Mouse (Mus musculus): ENCODE measurements around the gene Acsl6. TPM values are rescaled to one million over a fixed set of nuclear protein-coding genes. Genes with fewer than 3 reads are reported as not detected.

The Acsl6 gene
- polyA plus RNA-seq, 1 experiment from 2014 or later = 1.5 TPM

- Histone ChIP-seq H3K9me3 (replicated peaks; ENCODE audit: control insufficient read depth, low read length) (no peaks in the 10 kb centered on the region), H3K27me3 (ENCODE audit: control insufficient read depth, insufficient read depth, low read length) (no peaks in the 10 kb centered on the region), H3K4me1 (ENCODE audit: control insufficient read depth, insufficient read depth, low read length) (peaks cover 23% of the 10 kb centered on the region), H3K36me3 (ENCODE audit: control insufficient read depth, insufficient read depth, low read length) (no peaks in the 10 kb centered on the region), H3K4me3 (ENCODE audit: low read depth, low read length) (no peak overlapping the region), H3K9ac (ENCODE audit: low read depth, low read length) (no peak overlapping the region), H3K4me2 (no peak overlapping the region), H3K27ac (ENCODE audit: low read depth, low read length) (peak overlapping the region; percentile 31)
- ATAC-seq (replicated peaks; ENCODE audit: insufficient number of reproducible peaks, low FRiP score, low TSS enrichment) = no peak
- 36% methylated on average over 7 of the region's 7 CpGs for WGBS (ENCODE audit: insufficient replicate concordance)
Measured at GRCm38 (mm10) chr11:54313391-54314360, 10.1 kb downstream of the Acsl6 start.

- Histone ChIP-seq H3K36me3 (ENCODE audit: control insufficient read depth, insufficient read depth, low read length) (no peaks in the 10 kb centered on the region), H3K9ac (ENCODE audit: low read depth, low read length) (no peak overlapping the region), H3K27me3 (ENCODE audit: control insufficient read depth, insufficient read depth, low read length) (no peaks in the 10 kb centered on the region), H3K4me3 (ENCODE audit: low read depth, low read length) (no peak overlapping the region), H3K4me2 (no peak overlapping the region), H3K27ac (ENCODE audit: low read depth, low read length) (no peak overlapping the region), H3K4me1 (ENCODE audit: control insufficient read depth, insufficient read depth, low read length) (peaks cover 23% of the 10 kb centered on the region), H3K9me3 (replicated peaks; ENCODE audit: control insufficient read depth, low read length) (no peaks in the 10 kb centered on the region)
- WGBS (ENCODE audit: insufficient replicate concordance) = 9% methylated on average over 3 of the region's 3 CpGs
- no peak for ATAC-seq (replicated peaks; ENCODE audit: insufficient number of reproducible peaks, low FRiP score, low TSS enrichment)
Measured at GRCm38 (mm10) chr11:54314740-54315139, 11.1 kb downstream of the Acsl6 start.

- H3K27ac ChIP-seq (ENCODE audit: low read depth, low read length) = no peak overlapping the region
- WGBS (ENCODE audit: insufficient replicate concordance) = 80% methylated on average over 5 of the region's 5 CpGs
- H3K4me1 ChIP-seq (ENCODE audit: control insufficient read depth, insufficient read depth, low read length) = peaks cover 23% of the 10 kb centered on the region
- H3K4me3 ChIP-seq (ENCODE audit: low read depth, low read length) = no peak overlapping the region
- no peaks in the 10 kb centered on the region for H3K36me3 ChIP-seq (ENCODE audit: control insufficient read depth, insufficient read depth, low read length)
- no peak overlapping the region for H3K4me2 ChIP-seq
- H3K9me3 ChIP-seq (replicated peaks; ENCODE audit: control insufficient read depth, low read length) = no peaks in the 10 kb centered on the region
- H3K27me3 ChIP-seq (ENCODE audit: control insufficient read depth, insufficient read depth, low read length) = no peaks in the 10 kb centered on the region
- ATAC-seq (replicated peaks; ENCODE audit: insufficient number of reproducible peaks, low FRiP score, low TSS enrichment) = no peak
- no peak overlapping the region for H3K9ac ChIP-seq (ENCODE audit: low read depth, low read length)
Measured at GRCm38 (mm10) chr11:54315336-54315735, 11.7 kb downstream of the Acsl6 start.

- H3K36me3 ChIP-seq (ENCODE audit: control insufficient read depth, insufficient read depth, low read length) = no peaks in the 10 kb centered on the region
- WGBS (ENCODE audit: insufficient replicate concordance) = 80% methylated on average over 8 of the region's 8 CpGs
- H3K27me3 ChIP-seq (ENCODE audit: control insufficient read depth, insufficient read depth, low read length) = no peaks in the 10 kb centered on the region
- H3K27ac ChIP-seq (ENCODE audit: low read depth, low read length) = no peak overlapping the region
- no peak for ATAC-seq (replicated peaks; ENCODE audit: insufficient number of reproducible peaks, low FRiP score, low TSS enrichment)
- no peak overlapping the region for H3K4me2 ChIP-seq
- no peak overlapping the region for H3K9ac ChIP-seq (ENCODE audit: low read depth, low read length)
- no peaks in the 10 kb centered on the region for H3K9me3 ChIP-seq (replicated peaks; ENCODE audit: control insufficient read depth, low read length)
- no peak overlapping the region for H3K4me3 ChIP-seq (ENCODE audit: low read depth, low read length)
- peaks cover 20% of the 10 kb centered on the region for H3K4me1 ChIP-seq (ENCODE audit: control insufficient read depth, insufficient read depth, low read length)
Measured at GRCm38 (mm10) chr11:54317361-54317760, 13.8 kb downstream of the Acsl6 start.

GRCm38 (mm10) chr11:54317795-54318194 lies 14.2 kb downstream of the Acsl6 start:
- Histone ChIP-seq H3K27me3 (ENCODE audit: control insufficient read depth, insufficient read depth, low read length) (no peaks in the 10 kb centered on the region), H3K4me1 (ENCODE audit: control insufficient read depth, insufficient read depth, low read length) (peaks cover 18% of the 10 kb centered on the region), H3K4me3 (ENCODE audit: low read depth, low read length) (no peak overlapping the region), H3K9ac (ENCODE audit: low read depth, low read length) (no peak overlapping the region), H3K36me3 (ENCODE audit: control insufficient read depth, insufficient read depth, low read length) (no peaks in the 10 kb centered on the region), H3K4me2 (no peak overlapping the region), H3K9me3 (replicated peaks; ENCODE audit: control insufficient read depth, low read length) (no peaks in the 10 kb centered on the region), H3K27ac (ENCODE audit: low read depth, low read length) (no peak overlapping the region)
- WGBS (ENCODE audit: insufficient replicate concordance) = 71% methylated on average over 3 of the region's 3 CpGs
- ATAC-seq (replicated peaks; ENCODE audit: insufficient number of reproducible peaks, low FRiP score, low TSS enrichment) = no peak

GRCm38 (mm10) chr11:54321802-54322532 lies 18.4 kb downstream of the Acsl6 start:
- ATAC-seq (replicated peaks; ENCODE audit: insufficient number of reproducible peaks, low FRiP score, low TSS enrichment) = no peak

GRCm38 (mm10) chr11:54331463-54332183 lies 28.0 kb downstream of the Acsl6 start:
- Histone ChIP-seq H3K4me3 (ENCODE audit: low read depth, low read length) (no peak overlapping the region), H3K27me3 (ENCODE audit: control insufficient read depth, insufficient read depth, low read length) (no peaks in the 10 kb centered on the region), H3K4me2 (no peak overlapping the region), H3K9me3 (replicated peaks; ENCODE audit: control insufficient read depth, low read length) (no peaks in the 10 kb centered on the region), H3K36me3 (ENCODE audit: control insufficient read depth, insufficient read depth, low read length) (no peaks in the 10 kb centered on the region), H3K9ac (ENCODE audit: low read depth, low read length) (no peak overlapping the region), H3K4me1 (ENCODE audit: control insufficient read depth, insufficient read depth, low read length) (no peaks in the 10 kb centered on the region), H3K27ac (ENCODE audit: low read depth, low read length) (no peak overlapping the region)
- WGBS (ENCODE audit: insufficient replicate concordance) = 68% methylated on average over 10 of the region's 10 CpGs
- ATAC-seq (replicated peaks; ENCODE audit: insufficient number of reproducible peaks, low FRiP score, low TSS enrichment) = no peak

More at GRCm38 (mm10) chr11:54321802-54322532, 18.4 kb downstream of the Acsl6 start:
- WGBS (ENCODE audit: insufficient replicate concordance) = 55% methylated on average over 5 of the region's 5 CpGs
- no peaks in the 10 kb centered on the region for H3K36me3 ChIP-seq (ENCODE audit: control insufficient read depth, insufficient read depth, low read length)
- no peaks in the 10 kb centered on the region for H3K27me3 ChIP-seq (ENCODE audit: control insufficient read depth, insufficient read depth, low read length)
- H3K4me1 ChIP-seq (ENCODE audit: control insufficient read depth, insufficient read depth, low read length) = no peaks in the 10 kb centered on the region
- no peak overlapping the region for H3K4me3 ChIP-seq (ENCODE audit: low read depth, low read length)
- no peak overlapping the region for H3K4me2 ChIP-seq
- H3K9me3 ChIP-seq (replicated peaks; ENCODE audit: control insufficient read depth, low read length) = no peaks in the 10 kb centered on the region
- H3K27ac ChIP-seq (ENCODE audit: low read depth, low read length) = no peak overlapping the region
- H3K9ac ChIP-seq (ENCODE audit: low read depth, low read length) = no peak overlapping the region

GRCm38 (mm10) chr11:54336165-54336707 lies 32.6 kb downstream of the Acsl6 start:
- no peak for ATAC-seq (replicated peaks; ENCODE audit: insufficient number of reproducible peaks, low FRiP score, low TSS enrichment)
- 34% methylated on average over 13 of the region's 13 CpGs for WGBS (ENCODE audit: insufficient replicate concordance)

More at GRCm38 (mm10) chr11:54336165-54336707, 32.6 kb downstream of the Acsl6 start:
- H3K4me2 ChIP-seq = no peak overlapping the region
- H3K4me3 ChIP-seq (ENCODE audit: low read depth, low read length) = no peak overlapping the region
- no peaks in the 10 kb centered on the region for H3K36me3 ChIP-seq (ENCODE audit: control insufficient read depth, insufficient read depth, low read length)
- no peaks in the 10 kb centered on the region for H3K9me3 ChIP-seq (replicated peaks; ENCODE audit: control insufficient read depth, low read length)
- no peaks in the 10 kb centered on the region for H3K4me1 ChIP-seq (ENCODE audit: control insufficient read depth, insufficient read depth, low read length)
- H3K27ac ChIP-seq (ENCODE audit: low read depth, low read length) = no peak overlapping the region
- H3K27me3 ChIP-seq (ENCODE audit: control insufficient read depth, insufficient read depth, low read length) = no peaks in the 10 kb centered on the region
- H3K9ac ChIP-seq (ENCODE audit: low read depth, low read length) = no peak overlapping the region
